Mouse (Mus musculus) spleen, postnatal 36 days (tissue): ENCODE measurements around the gene Pigx.

Experiments used
- DNase-seq, 2 experiments: peaks; one replicate each; pipeline ENCODE4 v3.0.0; 2022; ENCODE audit warnings: low spot score in 2 of 2, mixed read lengths in 1 of 2

Pigx gene

DNA sequence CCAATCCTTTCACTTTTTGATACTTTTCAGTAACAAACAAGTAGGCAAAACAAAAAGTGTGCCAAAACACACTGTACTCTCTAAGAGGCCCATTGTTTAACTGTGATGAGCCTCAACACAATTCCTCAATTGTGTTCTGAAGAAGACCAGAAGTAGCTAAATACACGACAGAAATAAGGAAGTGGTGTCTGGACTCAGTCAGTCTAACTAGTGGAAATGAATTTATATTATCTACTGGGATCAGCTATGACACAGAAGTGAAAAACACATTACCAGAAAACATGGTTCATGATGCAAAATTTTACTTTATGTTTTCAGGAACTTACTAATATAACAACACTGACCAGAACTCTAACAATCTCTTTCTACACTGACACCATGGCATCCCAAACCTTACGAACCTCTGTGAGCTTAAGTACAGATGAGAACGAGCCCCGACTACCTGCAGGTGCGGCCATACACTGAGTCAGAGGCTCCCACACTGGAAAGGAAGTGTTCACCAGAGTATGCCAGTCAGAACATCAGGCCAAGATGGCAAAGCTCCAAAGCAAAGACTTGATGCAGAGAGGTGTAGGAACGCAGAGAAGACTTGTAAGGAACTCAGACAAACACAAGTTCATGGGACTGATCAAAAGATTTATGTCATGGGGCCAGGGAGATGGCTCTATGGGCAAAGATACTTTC is 39.6 kb downstream of the Pigx start:
- no peak for DNase-seq

DNA sequence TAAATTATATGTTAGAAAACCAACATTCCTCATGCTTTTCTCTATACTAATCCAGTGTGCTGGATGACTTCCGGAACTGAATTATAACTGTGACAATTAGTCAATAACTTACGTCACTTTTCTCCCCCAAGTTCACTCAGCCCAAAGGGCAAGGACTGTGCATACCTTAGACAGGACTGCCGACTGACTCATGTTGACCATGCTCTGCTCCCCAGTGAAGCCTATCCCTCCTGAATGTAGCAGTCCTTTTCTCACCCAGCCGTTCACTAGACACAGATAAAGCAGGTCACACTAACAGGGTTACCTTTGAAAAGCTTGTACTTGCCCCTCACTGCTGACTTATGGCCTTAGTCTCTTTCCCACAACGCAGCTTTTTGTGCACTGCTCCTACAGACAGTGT is 40.7 kb downstream of the Pigx start:
- DNase-seq: no peak

DNA sequence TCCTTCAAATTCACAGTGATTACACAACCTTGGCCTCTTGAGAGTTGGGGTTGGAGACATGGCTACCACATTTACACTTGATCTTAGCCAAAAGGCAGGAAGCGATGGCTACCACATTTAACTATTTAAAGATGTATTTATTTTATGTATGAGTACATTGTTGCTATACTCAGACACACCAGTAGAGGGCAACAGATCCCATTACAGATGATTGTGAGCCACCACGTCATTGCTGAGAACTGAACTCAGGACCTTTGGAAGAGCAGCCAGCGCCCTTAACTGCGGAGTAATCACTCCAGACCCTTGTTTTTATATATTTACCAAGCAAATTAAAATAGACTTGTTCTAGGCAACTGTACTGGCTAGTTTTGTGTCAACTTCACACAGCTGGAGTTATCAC is 57.2 kb downstream of the Pigx start:
- DNase-seq: no peak
